Mouse (Mus musculus) stomach, postnatal 0 days (tissue): Measurements from ENCODE around the gene T2. TPM values are rescaled to one million over a fixed set of nuclear protein-coding genes. Genes with fewer than 3 reads are reported as not detected.
"Not testable (repeated sequence)": the region's sequence is repeated elsewhere in the genome, so short reads cannot be mapped to it uniquely, and the experiment has no call there.

Source experiments
- ATAC-seq: fragments of 200-750 bp; cut with Nextera tagmentation; 2 replicates; pipeline ENCODE4 v1.8.0; 2017; ENCODE audit not compliant: low FRiP score, low TSS enrichment
- DNase-seq: peaks from one replicate; pipeline ENCODE4 v3.0.0-alpha.2; 2016; ENCODE audit warnings: low spot score
- H3K27ac ChIP-seq: fragments of 300-500 bp; sonication (generic); replicated peaks from 2 replicates; pipeline ENCODE4 v1.5.1; 2014; ENCODE audit warnings: mild to moderate bottlenecking, control low read depth
- H3K27me3 ChIP-seq: fragments of 300-500 bp; sonication (generic); 2 replicates; pipeline ENCODE4 v1.6.1; 2014; ENCODE audit warnings: low read length; ENCODE audit not compliant: control insufficient read depth, insufficient read depth
- H3K36me3 ChIP-seq: fragments of 300-500 bp; sonication (generic); 2 replicates; pipeline ENCODE4 v1.6.1; 2014; ENCODE audit warnings: low read length, mixed read lengths; ENCODE audit not compliant: control insufficient read depth, insufficient read depth
- H3K4me1 ChIP-seq: fragments of 300-500 bp; sonication (generic); replicated peaks from 2 replicates; pipeline ENCODE4 v1.6.1; 2014; ENCODE audit warnings: antibody characterized with exemption; ENCODE audit not compliant: control insufficient read depth, insufficient read depth
- H3K4me2 ChIP-seq: fragments of 300-500 bp; sonication (generic); replicated peaks from 2 replicates; pipeline ENCODE4 v1.6.1; 2014; ENCODE audit warnings: low read depth, mild to moderate bottlenecking, control low read depth, moderate library complexity
- H3K4me3 ChIP-seq: fragments of 300-500 bp; sonication (generic); 2 replicates; pipeline ENCODE4 v1.5.1; 2014; ENCODE audit warnings: low read depth, low read length, control low read depth
- H3K9ac ChIP-seq: fragments of 300-500 bp; sonication (generic); 2 replicates; pipeline ENCODE4 v1.6.1; 2014; ENCODE audit warnings: mild to moderate bottlenecking, low read length, control low read depth, mixed read lengths
- H3K9me3 ChIP-seq: fragments of 300-500 bp; sonication (generic); 2 replicates; pipeline ENCODE4 v1.6.1; 2016; ENCODE audit warnings: low read length; ENCODE audit not compliant: control insufficient read depth
- CTCF ChIP-seq: IDR thresholded peaks from 2 replicates; pipeline ENCODE4 v1.5.1; 2016; ENCODE audit warnings: antibody characterized with exemption, low read depth, mild to moderate bottlenecking, moderate library complexity
- EP300 ChIP-seq: optimal IDR thresholded peaks from 2 replicates; pipeline ENCODE3; 2016; ENCODE audit warnings: antibody characterized with exemption
- WGBS: fragments of 180-500 bp; shearing (Covaris S2); extraction: QIAGEN DNeasy Blood & Tissue Kit; methylation state at CpG from one replicate; pipeline ENCODE4 v1.1.7; 2014; 5-methylcytosine and 5-hydroxymethylcytosine counted together
- polyA plus RNA-seq: library from polyadenylated mRNA; unstranded; fragments of >200 nt; fragmentation: Nextera tagmentation; extraction: Ambion mirVana; gene quantifications from 2 replicates; pipeline ENCODE4 v1.2.1, GENCODE M21; 2015

Gene T2
- polyA plus RNA-seq, 1 experiment from 2014 or later = 0.13 TPM

- TF ChIP-seq CTCF = peak; percentile 50
- no peak for TF ChIP-seq EP300
- WGBS = 70% methylated on average over 7 of the region's 7 CpGs
- H3K9ac ChIP-seq = no peak overlapping the region
- no peak for DNase-seq
- ATAC-seq = peak; percentile 80
- H3K27ac ChIP-seq = no peak overlapping the region
- no peaks in the 10 kb centered on the region for H3K27me3 ChIP-seq
- no peaks in the 10 kb centered on the region for H3K4me1 ChIP-seq
- H3K36me3 ChIP-seq = peaks cover 5% of the 10 kb centered on the region; the same call in 1 of the 2 replicates
- no peak overlapping the region for H3K4me2 ChIP-seq
- H3K4me3 ChIP-seq = no peak overlapping the region
- H3K9me3 ChIP-seq = no peaks in the 10 kb centered on the region
These were observed 27.1 kb upstream of the T2 start for GRCm38 (mm10) chr17:8328511-8329174.

- H3K36me3 ChIP-seq = peaks cover 2% of the 10 kb centered on the region; the same call in 1 of the 2 replicates
- no peak overlapping the region for H3K9ac ChIP-seq
- no peaks in the 10 kb centered on the region for H3K27me3 ChIP-seq
- H3K27ac ChIP-seq = no peak overlapping the region
- H3K4me3 ChIP-seq = no peak overlapping the region
- H3K4me2 ChIP-seq = no peak overlapping the region
- no peak for DNase-seq
- WGBS = 57% methylated on average over 5 of the region's 5 CpGs
- H3K9me3 ChIP-seq = no peaks in the 10 kb centered on the region
- TF ChIP-seq EP300 (no peak), CTCF (no peak)
- peak; percentile 59; the same call in 1 of the 2 replicates for ATAC-seq
- no peaks in the 10 kb centered on the region for H3K4me1 ChIP-seq
These were observed 25.2 kb upstream of the T2 start for GRCm38 (mm10) chr17:8330602-8331001.

- H3K4me1 ChIP-seq, H3K36me3 ChIP-seq, H3K9me3 ChIP-seq, H3K27me3 ChIP-seq, H3K27ac ChIP-seq, H3K4me2 ChIP-seq, H3K4me3 ChIP-seq, ATAC-seq, DNase-seq, H3K9ac ChIP-seq: not testable (repeated sequence)
- WGBS = no CpG with 5 or more reads among the region's 5 CpGs
These were observed 18.6 kb upstream of the T2 start, which contains the start of gene Prr18 for GRCm38 (mm10) chr17:8337159-8337558. TSS of gene Prr18 (plus strand) at chr17:8337459.

DNA sequence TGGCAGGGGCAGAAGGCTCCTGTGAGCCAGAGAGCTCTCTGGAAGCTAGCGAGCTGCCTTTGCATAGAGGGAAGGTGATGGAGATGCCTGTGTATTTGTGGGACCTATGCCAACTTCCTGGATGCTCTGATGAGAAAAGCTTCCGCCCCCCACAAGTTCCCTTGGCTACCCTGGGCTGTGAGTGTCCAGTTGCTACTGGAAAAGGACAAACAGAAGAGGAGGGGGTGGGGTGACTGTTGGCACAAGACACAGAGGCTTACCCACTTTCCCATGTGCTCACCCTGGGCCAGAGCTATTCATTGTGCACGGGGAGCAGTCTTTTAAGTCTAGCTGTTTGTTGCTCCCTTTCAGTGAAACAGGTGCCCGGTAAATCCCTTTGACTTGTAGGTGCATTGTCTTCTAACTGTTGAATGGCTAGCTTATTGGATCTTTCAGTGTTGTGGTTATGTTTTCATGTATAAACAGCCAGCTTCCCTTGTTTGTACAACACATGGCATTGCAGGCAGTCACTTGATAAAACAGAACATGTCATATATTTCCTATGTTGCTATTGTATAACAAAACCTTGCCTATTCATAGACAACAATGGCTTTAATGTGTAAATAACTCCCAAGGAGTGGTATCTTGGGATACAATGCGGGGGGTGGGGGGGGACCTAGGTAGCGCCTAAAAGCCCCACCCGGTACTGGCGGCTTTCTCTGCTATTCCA lies 16.0 kb upstream of the T2 start:
- peak overlapping the region; percentile 54; the same call in 1 of the 2 replicates for H3K4me3 ChIP-seq
- H3K27ac ChIP-seq = no peak overlapping the region
- H3K9ac ChIP-seq = no peak overlapping the region
- no peak for ATAC-seq
- peak overlapping the region; percentile 97 for H3K4me2 ChIP-seq
- WGBS = 20% methylated on average over 8 of the region's 8 CpGs
- H3K36me3 ChIP-seq = no peaks in the 10 kb centered on the region
- no peak for DNase-seq
- peaks cover 8% of the 10 kb centered on the region for H3K27me3 ChIP-seq
- H3K9me3 ChIP-seq = no peaks in the 10 kb centered on the region
- TF ChIP-seq CTCF = no peak
- no peak for TF ChIP-seq EP300
- peaks cover 6% of the 10 kb centered on the region for H3K4me1 ChIP-seq

GRCm38 (mm10) chr17:8340407-8341359 lies 15.1 kb upstream of the T2 start:
- no peaks in the 10 kb centered on the region for H3K9me3 ChIP-seq
- peak; percentile 27; the same call in 1 of the 2 replicates for ATAC-seq
- peak; percentile 59 for DNase-seq
- peak overlapping the region; percentile 54 for H3K4me3 ChIP-seq
- H3K27me3 ChIP-seq = peaks cover 8% of the 10 kb centered on the region
- H3K36me3 ChIP-seq = no peaks in the 10 kb centered on the region
- peak overlapping the region; percentile 54 for H3K9ac ChIP-seq
- H3K27ac ChIP-seq = no peak overlapping the region
- TF ChIP-seq EP300 (no peak), CTCF (no peak)
- H3K4me1 ChIP-seq = peaks cover 6% of the 10 kb centered on the region
- peak overlapping the region; percentile 97 for H3K4me2 ChIP-seq
- under 1% methylated on average over 54 of the region's 92 CpGs for WGBS
